Mouse (Mus musculus): ENCODE measurements around the gene Spin1. TPM values are rescaled to one million over a fixed set of nuclear protein-coding genes. Genes with fewer than 3 reads are reported as not detected.
A peak's percentile ranks its signal among the peaks of the same experiment; 100 is the strongest.
"Not testable (repeated sequence)": the region's sequence is repeated elsewhere in the genome, so short reads cannot be mapped to it uniquely, and the experiment has no call there.

Gene Spin1
- polyA plus RNA-seq, 1 experiment from 2014 or later: 120 TPM

GRCm38 (mm10) chr13:51099560-51100232, 984 bp upstream of the Spin1 start:
- WGBS: 4% methylated on average over 26 of the region's 26 CpGs
- Histone ChIP-seq H3K27me3 (no peaks in the 10 kb centered on the region), H3K4me2 (peak overlapping the region; percentile 87), H3K9ac (peak overlapping the region; percentile 95), H3K36me3 (ENCODE audit: poor library complexity, severe bottlenecking) (peaks cover 14% of the 10 kb centered on the region), H3K27ac (peak overlapping the region; percentile 69), H3K4me1 (peaks cover 25% of the 10 kb centered on the region), H3K9me3 (replicated peaks) (no peaks in the 10 kb centered on the region; the same call in 1 of the 2 replicates), H3K4me3 (peak overlapping the region; percentile 77)
- ATAC-seq: peak; percentile 31

DNA sequence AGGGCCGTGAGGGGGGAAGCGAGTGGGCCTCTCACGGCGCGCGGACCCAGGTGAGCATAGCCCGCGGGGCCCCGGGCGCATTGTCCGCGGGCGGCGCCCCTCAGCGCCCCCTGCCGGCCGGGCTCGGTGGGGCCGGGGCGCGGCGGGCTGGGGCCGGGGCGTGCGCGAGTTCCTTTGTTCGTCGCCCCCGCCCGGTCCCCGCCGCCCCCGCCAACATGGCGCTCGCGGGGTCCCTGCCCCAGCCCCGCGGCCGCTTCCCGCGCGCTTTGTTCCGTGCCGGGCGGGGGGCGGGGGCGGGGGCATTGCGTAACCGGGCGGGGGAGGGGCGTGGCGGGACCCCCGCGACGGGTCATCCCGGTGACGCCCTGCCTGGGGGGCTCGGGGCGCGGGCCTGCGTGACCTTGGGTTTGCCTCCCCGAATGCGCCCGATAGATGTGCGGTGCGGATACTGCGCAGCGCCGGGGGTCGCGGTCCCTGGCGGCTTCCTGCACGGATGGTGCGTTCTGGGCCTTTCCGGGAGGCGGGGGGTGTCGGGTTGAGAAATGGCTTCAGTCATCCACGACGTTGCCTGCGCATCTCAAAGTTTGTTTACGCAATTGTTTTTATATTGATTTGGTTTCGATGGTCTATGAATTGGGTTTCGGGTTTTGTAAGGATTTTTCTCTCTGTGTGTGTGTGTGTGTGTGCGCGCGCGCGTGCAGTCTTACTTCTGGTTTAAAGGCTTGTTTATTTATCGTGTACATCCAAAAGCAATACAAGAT, 516 bp downstream of the Spin1 start:
- Histone ChIP-seq H3K4me3 (peak overlapping the region; percentile 77), H3K4me2 (peak overlapping the region; percentile 87), H3K27ac (peak overlapping the region; percentile 92), H3K9me3 (replicated peaks) (peaks cover under 1% of the 10 kb centered on the region), H3K4me1 (peaks cover 25% of the 10 kb centered on the region), H3K9ac (peak overlapping the region; percentile 95), H3K36me3 (ENCODE audit: poor library complexity, severe bottlenecking) (peaks cover 22% of the 10 kb centered on the region), H3K27me3 (no peaks in the 10 kb centered on the region)
- peak; percentile 72 for ATAC-seq
- 4% methylated on average over 35 of the region's 89 CpGs for WGBS

- Histone ChIP-seq H3K36me3 (ENCODE audit: poor library complexity, severe bottlenecking) (peaks cover 27% of the 10 kb centered on the region), H3K27ac (peak overlapping the region; percentile 92), H3K4me2 (peak overlapping the region; percentile 87), H3K4me3 (peak overlapping the region; percentile 77), H3K4me1 (peaks cover 25% of the 10 kb centered on the region), H3K27me3 (no peaks in the 10 kb centered on the region), H3K9ac (peak overlapping the region; percentile 95), H3K9me3 (replicated peaks) (peaks cover 6% of the 10 kb centered on the region)
- no peak for ATAC-seq
- WGBS: 31% methylated on average over 11 of the region's 11 CpGs
Measured at GRCm38 (mm10) chr13:51101777-51102132, 1.1 kb downstream of the Spin1 start.

GRCm38 (mm10) chr13:51103111-51103725, 2.5 kb downstream of the Spin1 start:
- Histone ChIP-seq H3K4me1 (peaks cover 25% of the 10 kb centered on the region), H3K9me3 (replicated peaks) (peaks cover 9% of the 10 kb centered on the region), H3K27me3 (no peaks in the 10 kb centered on the region), H3K4me2 (peak overlapping the region; percentile 87; the same call in 1 of the 2 replicates), H3K4me3 (0 out of 2 replicates have a peak overlapping the region, but pooled peaks have one; percentile 77), H3K9ac (no peak overlapping the region), H3K27ac (no peak overlapping the region), H3K36me3 (ENCODE audit: poor library complexity, severe bottlenecking) (peaks cover 31% of the 10 kb centered on the region)
- no peak for ATAC-seq
- WGBS: 94% methylated on average over 9 of the region's 9 CpGs

DNA sequence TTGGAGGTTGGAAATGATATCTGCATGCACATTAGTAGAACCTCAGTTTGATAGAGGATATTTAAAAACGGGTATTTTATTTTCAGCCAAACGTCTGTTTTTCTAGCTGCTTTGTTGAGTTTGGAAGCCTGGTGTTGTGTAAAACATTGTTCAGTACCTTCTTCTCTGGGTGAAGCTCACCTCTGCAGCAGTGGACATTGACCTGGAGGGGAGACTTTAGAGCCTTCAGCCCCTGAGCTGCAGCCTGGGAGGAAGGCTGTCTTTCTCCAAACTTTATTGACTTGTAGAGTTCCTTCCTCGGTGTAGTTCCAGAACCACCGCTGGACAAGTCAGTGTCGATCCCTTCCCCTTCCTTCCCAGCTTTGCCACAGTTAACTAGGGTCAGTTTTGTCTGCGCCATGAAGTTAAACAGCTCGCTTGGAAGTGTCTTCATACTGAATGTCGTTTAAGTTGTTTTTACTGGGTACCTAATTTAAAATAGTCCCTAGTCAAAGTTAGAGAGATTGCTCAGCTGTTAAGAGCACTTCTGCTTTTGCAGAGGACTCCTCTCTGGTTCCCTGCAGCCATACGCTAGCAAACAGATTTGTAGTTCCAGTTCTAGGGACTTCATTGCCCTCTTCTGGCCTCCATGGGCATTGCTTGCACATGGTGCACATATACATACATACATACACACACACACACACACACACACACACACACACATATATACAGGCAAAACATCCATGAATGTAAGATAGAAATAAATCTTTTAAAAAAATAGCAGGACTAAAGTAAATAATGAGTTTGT, 3.4 kb downstream of the Spin1 start:
- H3K4me2 ChIP-seq: no peak overlapping the region
- no peak overlapping the region for H3K27ac ChIP-seq
- WGBS: 95% methylated on average over 9 of the region's 9 CpGs
- H3K36me3 ChIP-seq (ENCODE audit: poor library complexity, severe bottlenecking): peaks cover 38% of the 10 kb centered on the region
- no peak overlapping the region for H3K9ac ChIP-seq
- peaks cover 14% of the 10 kb centered on the region for H3K9me3 ChIP-seq (replicated peaks)
- no peak for ATAC-seq
- no peak overlapping the region for H3K4me3 ChIP-seq
- H3K4me1 ChIP-seq: peaks cover 19% of the 10 kb centered on the region
- no peaks in the 10 kb centered on the region for H3K27me3 ChIP-seq

GRCm38 (mm10) chr13:51105861-51106655, 5.4 kb downstream of the Spin1 start:
- Histone ChIP-seq H3K4me3 (no peak overlapping the region), H3K4me2 (no peak overlapping the region), H3K27ac (no peak overlapping the region), H3K36me3 (ENCODE audit: poor library complexity, severe bottlenecking) (peaks cover 56% of the 10 kb centered on the region), H3K9me3 (replicated peaks) (peaks cover 31% of the 10 kb centered on the region), H3K4me1 (peaks cover 11% of the 10 kb centered on the region), H3K9ac (no peak overlapping the region), H3K27me3 (no peaks in the 10 kb centered on the region)
- WGBS: 97% methylated on average over 3 of the region's 3 CpGs
- ATAC-seq: no peak

- peaks cover 33% of the 10 kb centered on the region for H3K9me3 ChIP-seq (replicated peaks)
- WGBS: 93% methylated on average over 4 of the region's 4 CpGs
- H3K27ac ChIP-seq: no peak overlapping the region
- H3K27me3 ChIP-seq: no peaks in the 10 kb centered on the region
- no peak for ATAC-seq
- no peak overlapping the region for H3K4me3 ChIP-seq
- H3K36me3 ChIP-seq (ENCODE audit: poor library complexity, severe bottlenecking): peaks cover 63% of the 10 kb centered on the region
- peaks cover 11% of the 10 kb centered on the region for H3K4me1 ChIP-seq
- H3K4me2 ChIP-seq: no peak overlapping the region
- H3K9ac ChIP-seq: no peak overlapping the region
Measured at GRCm38 (mm10) chr13:51106816-51107215, 6.1 kb downstream of the Spin1 start.

DNA sequence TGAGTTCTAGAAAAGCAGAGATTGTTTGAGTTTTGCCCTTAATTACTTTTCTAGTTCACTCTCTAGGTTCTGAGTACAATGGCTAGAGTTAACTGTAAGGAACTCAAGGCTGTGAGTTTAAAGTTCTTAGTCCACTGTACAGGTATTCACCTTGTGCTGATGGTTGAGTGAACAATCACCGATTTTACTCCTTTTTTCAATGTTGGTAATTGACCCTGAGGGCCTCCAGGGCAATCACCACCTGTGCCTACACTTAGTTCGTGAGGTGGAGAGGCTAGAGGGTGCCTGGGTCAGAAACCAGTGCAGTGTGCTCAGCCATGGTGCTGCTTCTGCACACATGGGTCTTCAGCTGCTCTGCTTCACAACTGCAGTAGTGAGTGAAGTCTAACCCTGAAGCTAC, 8.8 kb downstream of the Spin1 start:
- Histone ChIP-seq H3K4me2 (no peak overlapping the region), H3K36me3 (ENCODE audit: poor library complexity, severe bottlenecking) (peaks cover 65% of the 10 kb centered on the region), H3K4me1 (no peaks in the 10 kb centered on the region), H3K27me3 (no peaks in the 10 kb centered on the region), H3K9ac (no peak overlapping the region), H3K4me3 (no peak overlapping the region), H3K27ac (no peak overlapping the region), H3K9me3 (replicated peaks) (peaks cover 48% of the 10 kb centered on the region)
- WGBS: 96% methylated on average over 2 of the region's 2 CpGs
- ATAC-seq: no peak

DNA sequence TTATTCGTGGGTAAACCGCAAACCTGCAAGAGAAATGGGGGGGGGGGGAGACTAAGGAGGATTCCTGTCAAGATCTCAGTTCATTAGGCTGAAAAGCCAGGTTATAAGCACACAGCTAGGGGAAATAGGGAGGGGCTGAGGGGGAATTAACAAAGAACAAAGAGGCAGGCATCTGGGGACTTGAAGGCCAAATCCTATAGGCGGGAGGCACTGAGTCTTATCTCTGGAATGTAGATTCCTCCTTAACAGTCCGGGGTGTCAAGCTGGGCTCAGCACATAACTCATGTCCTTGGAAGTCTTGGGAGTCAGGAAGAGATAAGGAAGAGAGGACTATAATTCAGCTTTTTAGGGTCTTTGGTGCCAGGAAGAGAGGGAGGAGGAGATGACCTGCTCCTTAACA, 13.7 kb downstream of the Spin1 start:
- H3K4me2 ChIP-seq, ATAC-seq, H3K9ac ChIP-seq, H3K27ac ChIP-seq, H3K4me3 ChIP-seq, H3K27me3 ChIP-seq: not testable (repeated sequence)
- WGBS: 86% methylated on average over 4 of the region's 4 CpGs
- peaks cover 32% of the 10 kb centered on the region for H3K9me3 ChIP-seq (replicated peaks)
- peaks cover 38% of the 10 kb centered on the region for H3K36me3 ChIP-seq (ENCODE audit: poor library complexity, severe bottlenecking)
- peaks cover 16% of the 10 kb centered on the region for H3K4me1 ChIP-seq

GRCm38 (mm10) chr13:51115762-51116161, 15.1 kb downstream of the Spin1 start:
- peak; percentile 54; the same call in 1 of the 2 replicates for ATAC-seq
- peaks cover 30% of the 10 kb centered on the region for H3K4me1 ChIP-seq
- no peaks in the 10 kb centered on the region for H3K27me3 ChIP-seq
- H3K9ac ChIP-seq: no peak overlapping the region
- no peak overlapping the region for H3K27ac ChIP-seq
- H3K36me3 ChIP-seq (ENCODE audit: poor library complexity, severe bottlenecking): peaks cover 26% of the 10 kb centered on the region
- H3K4me3 ChIP-seq: no peak overlapping the region
- 90% methylated on average over 3 of the region's 3 CpGs for WGBS
- no peak overlapping the region for H3K4me2 ChIP-seq
- peaks cover 20% of the 10 kb centered on the region for H3K9me3 ChIP-seq (replicated peaks)

DNA sequence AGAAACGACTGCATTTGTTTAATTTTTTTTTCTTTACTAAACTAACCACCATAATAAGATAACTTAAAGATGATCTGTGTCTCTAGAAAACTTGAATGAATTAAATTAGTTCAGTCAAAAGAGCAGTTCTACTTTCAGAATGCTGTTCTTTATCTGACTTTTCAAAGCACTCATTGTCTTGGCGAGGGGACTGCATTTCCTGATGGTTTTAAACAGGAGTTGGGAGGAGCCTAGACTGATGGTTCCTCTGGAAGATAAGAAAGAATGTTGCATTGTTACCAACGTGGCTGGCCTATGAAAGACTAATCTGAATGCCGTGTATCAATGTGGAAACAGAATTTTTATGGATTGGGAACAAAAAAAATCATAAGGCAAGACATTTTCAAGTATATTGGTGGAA, 20.1 kb downstream of the Spin1 start:
- Histone ChIP-seq H3K4me3 (no peak overlapping the region), H3K4me1 (peaks cover 56% of the 10 kb centered on the region), H3K9me3 (replicated peaks) (no peaks in the 10 kb centered on the region), H3K9ac (no peak overlapping the region), H3K36me3 (ENCODE audit: poor library complexity, severe bottlenecking) (peaks cover 19% of the 10 kb centered on the region; the same call in 1 of the 2 replicates), H3K27me3 (no peaks in the 10 kb centered on the region), H3K4me2 (no peak overlapping the region), H3K27ac (no peak overlapping the region)
- WGBS: 3% methylated on average over 4 of the region's 4 CpGs
- no peak for ATAC-seq

All from forebrain, embryonic 13.5 days (tissue).